Mouse (Mus musculus) hindbrain, embryonic 15.5 days (tissue): ENCODE measurements around the gene Sco2. TPM values are rescaled to one million over a fixed set of nuclear protein-coding genes. Genes with fewer than 3 reads are reported as not detected.
A peak's percentile ranks its signal among the peaks of the same experiment; 100 is the strongest.

Source experiments
- ATAC-seq: fragments of 200-750 bp; cut with Nextera tagmentation; 2 replicates; pipeline ENCODE4 v1.8.0; 2017; ENCODE audit warnings: low read depth, moderate number of reproducible peaks, moderate TSS enrichment; ENCODE audit not compliant: low FRiP score
- H3K27ac ChIP-seq: fragments of 300-500 bp; sonication (generic); replicated peaks from 2 replicates; pipeline ENCODE4 v1.5.1; 2015; ENCODE audit warnings: mild to moderate bottlenecking, inconsistent platforms
- H3K27me3 ChIP-seq: fragments of 300-500 bp; sonication (generic); 2 replicates; pipeline ENCODE4 v1.6.1; 2015; ENCODE audit warnings: control low read depth, inconsistent platforms
- H3K36me3 ChIP-seq: fragments of 300-500 bp; sonication (generic); 2 replicates; pipeline ENCODE4 v1.6.1; 2015; ENCODE audit warnings: control low read depth, inconsistent platforms
- H3K4me1 ChIP-seq: fragments of 300-500 bp; sonication (generic); replicated peaks from 2 replicates; pipeline ENCODE4 v1.6.1; 2015; ENCODE audit warnings: control low read depth, inconsistent platforms
- H3K4me2 ChIP-seq: fragments of 300-500 bp; sonication (generic); 2 replicates; pipeline ENCODE4 v1.6.1; 2015; ENCODE audit warnings: moderate library complexity, mild to moderate bottlenecking, inconsistent platforms
- H3K4me3 ChIP-seq: fragments of 300-500 bp; sonication (generic); 2 replicates; pipeline ENCODE4 v1.5.1; 2015; ENCODE audit warnings: mild to moderate bottlenecking, inconsistent platforms
- H3K9ac ChIP-seq: fragments of 300-500 bp; sonication (generic); 2 replicates; pipeline ENCODE4 v1.6.1; 2015; ENCODE audit warnings: inconsistent platforms
- H3K9me3 ChIP-seq: fragments of 300-500 bp; sonication (generic); 2 replicates; pipeline ENCODE4 v1.6.1; 2016; ENCODE audit warnings: control low read depth, inconsistent platforms
- WGBS: fragments of 180-500 bp; shearing (Covaris S2); methylation state at CpG from one replicate; pipeline ENCODE4 v1.1.7; 2015; 5-methylcytosine and 5-hydroxymethylcytosine counted together
- polyA plus RNA-seq: library from polyadenylated mRNA; unstranded; fragments of >200 nt; fragmentation: Nextera tagmentation; extraction: Ambion mirVana; gene quantifications from 2 replicates; pipeline ENCODE4 v1.2.1, GENCODE M21; 2015

The Sco2 gene
- polyA plus RNA-seq, 1 experiment from 2014 or later = 17.8 TPM

DNA sequence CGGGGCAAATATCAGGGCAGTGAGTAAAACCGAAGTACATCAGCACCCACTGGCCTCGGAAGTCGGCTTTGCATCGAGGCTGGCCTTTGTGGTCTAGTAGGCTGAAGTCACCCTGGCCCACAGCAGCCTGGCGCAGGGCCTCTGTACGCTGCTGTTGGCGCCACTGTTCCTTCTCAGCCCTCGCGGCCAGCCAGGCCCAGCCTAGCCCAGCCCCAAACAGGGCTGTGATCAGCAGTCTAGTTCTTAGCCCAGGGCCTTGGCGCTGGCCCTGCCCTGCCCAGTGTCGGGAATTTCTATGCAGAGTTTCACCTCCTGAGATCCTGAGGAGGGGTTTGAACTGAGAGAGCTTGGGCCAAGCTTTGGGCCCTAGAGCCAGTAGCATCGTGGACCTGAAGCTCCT lies 1.6 kb downstream of the Sco2 start:
- no peak overlapping the region for H3K4me2 ChIP-seq
- WGBS = 90% methylated on average over 13 of the region's 13 CpGs
- peaks cover 52% of the 10 kb centered on the region for H3K36me3 ChIP-seq

DNA sequence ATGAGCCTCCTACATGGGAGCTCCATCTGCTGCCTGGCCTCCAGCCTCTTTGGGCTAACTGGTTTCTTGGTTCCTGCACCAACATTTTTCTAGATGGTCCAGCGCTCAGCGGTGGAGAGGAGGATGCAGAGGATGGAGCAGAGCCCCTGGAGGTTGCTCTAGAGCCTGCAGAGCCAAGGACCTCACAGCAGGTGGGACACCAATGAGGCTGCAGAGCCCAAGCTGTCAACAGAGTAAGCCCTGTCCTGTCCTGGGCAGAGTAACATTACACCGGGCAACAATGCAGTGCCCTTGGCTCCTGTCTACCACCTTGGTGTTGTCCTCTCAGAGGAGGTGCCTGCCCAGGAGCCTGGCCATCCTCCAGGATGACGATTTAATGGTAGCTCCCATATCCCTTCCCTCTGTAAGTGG lies 8.5 kb downstream of the Sco2 start:
- WGBS = 94% methylated on average over 4 of the region's 4 CpGs

More for the DNA sequence above, 1.6 kb downstream of the Sco2 start:
- Histone ChIP-seq H3K9me3 (no peaks in the 10 kb centered on the region), H3K9ac (no peak overlapping the region), H3K4me3 (no peak overlapping the region), H3K27ac (no peak overlapping the region), H3K4me1 (peaks cover 19% of the 10 kb centered on the region), H3K27me3 (peaks cover 13% of the 10 kb centered on the region)
- no peak for ATAC-seq

DNA sequence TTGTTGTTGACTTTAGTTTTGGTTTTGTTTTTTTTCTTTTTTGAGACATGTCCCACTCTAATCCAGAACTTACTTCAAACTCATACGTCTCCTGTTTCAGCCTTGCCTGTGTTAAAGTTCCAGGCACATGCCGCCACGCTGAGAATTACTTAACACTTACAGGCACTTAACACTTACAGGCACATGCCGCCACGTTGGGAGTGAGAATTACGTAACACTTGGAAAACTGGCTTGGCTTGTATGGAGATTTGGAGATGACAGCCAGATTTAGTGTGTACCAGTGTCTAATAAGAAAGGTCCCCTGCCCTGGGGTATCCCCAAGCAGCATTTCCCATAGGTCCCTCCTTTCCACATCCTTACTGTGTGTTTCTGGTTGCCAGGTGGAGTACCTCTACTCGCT lies 10.6 kb downstream of the Sco2 start:
- Histone ChIP-seq H3K27me3 (no peaks in the 10 kb centered on the region), H3K9ac (no peak overlapping the region), H3K4me2 (no peak overlapping the region), H3K27ac (no peak overlapping the region), H3K36me3 (peaks cover 71% of the 10 kb centered on the region), H3K9me3 (no peaks in the 10 kb centered on the region), H3K4me1 (peaks cover 4% of the 10 kb centered on the region), H3K4me3 (no peak overlapping the region)
- no peak for ATAC-seq
- 96% methylated on average over 7 of the region's 7 CpGs for WGBS

More for the DNA sequence above, 8.5 kb downstream of the Sco2 start:
- Histone ChIP-seq H3K4me2 (no peak overlapping the region), H3K27ac (no peak overlapping the region), H3K9ac (no peak overlapping the region), H3K27me3 (no peaks in the 10 kb centered on the region), H3K9me3 (no peaks in the 10 kb centered on the region), H3K4me1 (no peaks in the 10 kb centered on the region), H3K36me3 (peaks cover 92% of the 10 kb centered on the region), H3K4me3 (no peak overlapping the region)
- ATAC-seq = no peak

DNA sequence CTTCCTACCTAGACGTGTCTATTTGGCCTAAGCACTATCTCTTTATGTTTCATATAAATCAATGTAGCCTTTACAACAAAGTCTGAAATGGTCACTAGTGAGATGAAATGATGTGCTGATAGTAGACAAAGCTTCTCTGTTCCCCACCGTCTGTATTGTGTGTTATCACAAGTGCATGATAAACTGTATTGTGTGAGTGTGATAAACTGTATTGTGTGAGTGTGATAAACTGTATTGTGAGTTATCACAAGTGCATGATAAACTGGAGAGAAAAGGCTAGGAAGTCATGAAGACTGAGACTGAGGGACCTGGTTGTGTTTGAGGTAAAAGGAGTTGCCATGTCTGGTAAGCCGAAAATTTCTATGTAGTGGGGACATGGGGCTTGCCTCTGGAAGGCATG lies 14.9 kb downstream of the Sco2 start:
- Histone ChIP-seq H3K36me3 (peaks cover 28% of the 10 kb centered on the region), H3K9me3 (no peaks in the 10 kb centered on the region), H3K4me1 (peaks cover 34% of the 10 kb centered on the region), H3K27me3 (no peaks in the 10 kb centered on the region), H3K27ac (no peak overlapping the region), H3K4me3 (no peak overlapping the region), H3K4me2 (no peak overlapping the region), H3K9ac (no peak overlapping the region)
- no peak for ATAC-seq
- WGBS = 87% methylated on average over 3 of the region's 3 CpGs

DNA sequence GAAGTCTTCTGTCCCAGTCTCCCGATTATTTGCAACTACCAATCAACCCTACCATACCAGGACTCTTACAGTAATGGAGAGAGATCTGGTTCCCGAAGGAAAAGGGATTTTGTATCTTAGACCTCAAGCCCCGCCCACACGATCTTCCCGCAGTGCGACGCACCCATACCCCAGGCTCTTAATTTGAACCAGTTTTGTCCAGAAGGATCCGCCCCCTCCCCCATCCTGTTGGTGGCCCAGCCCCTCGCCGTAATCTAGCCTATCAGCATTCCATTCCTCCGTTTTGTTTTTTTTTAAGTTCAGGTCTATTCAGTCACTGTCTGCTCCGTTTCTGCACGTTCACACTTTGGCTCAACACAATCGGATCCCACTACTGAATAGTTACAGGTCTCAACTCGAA lies 17.3 kb downstream of the Sco2 start:
- WGBS = 0% methylated on average over 15 of the region's 15 CpGs

DNA sequence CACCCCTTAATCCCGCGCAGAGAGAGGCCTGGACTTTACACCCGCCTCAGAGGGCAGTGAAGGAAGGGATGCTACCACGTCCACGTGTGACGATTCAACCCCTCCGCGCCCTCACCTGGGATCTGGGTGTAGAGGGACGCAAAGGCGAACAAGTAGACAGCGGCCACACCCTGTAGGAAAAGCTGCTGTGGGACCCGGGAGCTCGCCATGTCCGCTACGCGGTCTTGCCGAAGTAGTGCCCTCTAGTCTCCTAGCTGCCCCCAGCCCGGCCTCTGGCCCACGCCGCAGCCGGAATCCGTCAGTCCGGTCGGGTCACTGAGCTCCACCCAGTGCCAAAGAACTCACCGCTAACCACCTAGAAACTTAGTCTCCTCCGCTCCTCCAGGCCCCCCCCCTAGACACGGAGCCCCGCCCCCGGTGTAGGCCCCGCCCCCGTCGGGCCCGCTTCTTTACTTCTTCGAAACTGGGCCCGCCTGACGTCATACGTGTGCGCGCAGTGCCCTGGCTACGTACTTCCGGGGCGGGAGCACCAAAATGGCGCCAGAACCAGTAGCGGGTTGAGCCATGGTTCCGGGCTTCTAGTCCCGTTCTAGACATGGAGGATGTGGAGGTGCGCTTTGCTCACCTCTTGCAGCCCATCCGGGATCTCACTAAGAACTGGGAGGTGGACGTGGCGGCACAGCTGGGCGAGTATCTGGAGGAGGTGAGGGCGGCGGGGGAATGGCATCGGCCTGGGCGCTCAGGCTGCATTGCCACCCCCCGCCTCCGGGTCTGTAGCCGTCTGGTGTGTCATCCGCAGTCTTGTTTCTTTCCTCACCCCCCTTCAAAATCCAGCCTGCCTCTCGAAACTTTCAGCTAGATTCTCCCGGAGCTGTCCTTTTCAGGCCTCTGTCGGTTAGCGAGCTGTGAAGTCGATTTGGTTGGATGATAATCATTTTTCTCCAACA lies 18.1 kb downstream of the Sco2 start, which contains the start of the genes Lmf2 and Ncaph2:
Gene Lmf2, minus strand, starts transcription at position 419 of the 947 bp plus-strand sequence.
Gene Ncaph2, plus strand, starts transcription at position 479 of the 947 bp plus-strand sequence.
- no peaks in the 10 kb centered on the region for H3K27me3 ChIP-seq
- H3K36me3 ChIP-seq = peaks cover 26% of the 10 kb centered on the region
- under 1% methylated on average over 64 of the region's 64 CpGs for WGBS
- H3K9ac ChIP-seq = peak within 1 kb of the TSS; percentile 76
- peak within 1 kb of the TSS; percentile 91 for H3K4me2 ChIP-seq
- H3K9me3 ChIP-seq = no peaks in the 10 kb centered on the region
- ATAC-seq = peak; percentile 94
- H3K27ac ChIP-seq = peak within 1 kb of the TSS; percentile 82
- peak within 1 kb of the TSS; percentile 72 for H3K4me3 ChIP-seq
- peaks cover 34% of the 10 kb centered on the region for H3K4me1 ChIP-seq

More for the DNA sequence above, 17.3 kb downstream of the Sco2 start:
- Histone ChIP-seq H3K36me3 (peaks cover 26% of the 10 kb centered on the region), H3K4me1 (peaks cover 34% of the 10 kb centered on the region), H3K9ac (peak overlapping the region; percentile 76), H3K9me3 (no peaks in the 10 kb centered on the region), H3K27ac (peak overlapping the region; percentile 82), H3K4me2 (peak overlapping the region; percentile 91), H3K4me3 (peak overlapping the region; percentile 72), H3K27me3 (no peaks in the 10 kb centered on the region)
- ATAC-seq = peak; percentile 41; the same call in 1 of the 2 replicates

DNA sequence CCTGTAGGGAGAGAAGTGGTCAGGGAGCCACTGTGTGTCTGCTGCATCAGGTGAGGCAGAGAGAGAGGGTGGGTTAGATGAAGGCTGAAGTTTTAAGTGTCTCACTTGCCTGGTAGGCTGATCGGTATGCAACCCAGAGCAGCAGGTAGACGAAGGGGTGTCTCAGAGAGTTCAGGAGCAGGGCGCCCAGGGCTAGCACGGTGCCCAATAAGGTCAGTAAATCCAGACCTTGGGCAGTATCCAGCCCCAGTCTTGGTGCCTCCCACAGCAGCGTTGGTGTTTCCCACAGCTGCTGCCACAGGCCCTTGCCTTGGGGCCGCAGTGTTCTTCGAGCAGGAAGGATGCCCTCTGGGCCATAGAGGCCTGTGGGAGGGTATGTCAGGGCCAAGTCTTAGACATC lies 19.2 kb downstream of the Sco2 start:
- no peaks in the 10 kb centered on the region for H3K9me3 ChIP-seq
- peak overlapping the region; percentile 91 for H3K4me2 ChIP-seq
- H3K4me1 ChIP-seq = peaks cover 34% of the 10 kb centered on the region
- WGBS = 78% methylated on average over 7 of the region's 7 CpGs
- no peak overlapping the region for H3K27ac ChIP-seq
- ATAC-seq = no peak
- H3K4me3 ChIP-seq = peak overlapping the region; percentile 72
- H3K9ac ChIP-seq = peak overlapping the region; percentile 76
- H3K27me3 ChIP-seq = no peaks in the 10 kb centered on the region
- peaks cover 24% of the 10 kb centered on the region for H3K36me3 ChIP-seq

DNA sequence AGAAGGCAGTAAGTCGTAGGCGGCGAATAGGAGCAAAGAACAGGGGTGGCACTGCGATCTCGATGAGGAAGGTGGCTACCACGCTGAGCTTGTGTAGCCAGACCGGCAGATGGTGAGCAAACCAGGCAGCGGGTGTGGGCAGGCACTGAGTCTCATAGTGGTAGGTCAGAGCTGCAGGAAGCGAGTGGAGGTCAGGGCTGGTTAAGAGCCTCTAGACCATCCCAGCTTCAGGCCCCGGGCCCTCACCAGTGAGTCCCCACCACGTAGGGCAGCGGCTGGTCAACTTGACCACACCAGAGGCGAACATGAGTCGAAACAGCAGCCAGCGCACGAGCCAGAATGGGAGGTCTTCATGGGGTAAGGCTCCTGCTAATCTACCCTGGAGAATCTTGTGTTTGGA lies 19.8 kb downstream of the Sco2 start:
- no peak for ATAC-seq
- no peak overlapping the region for H3K9ac ChIP-seq
- H3K4me2 ChIP-seq = peak overlapping the region; percentile 91; the same call in 1 of the 2 replicates
- H3K36me3 ChIP-seq = peaks cover 24% of the 10 kb centered on the region
- H3K27me3 ChIP-seq = no peaks in the 10 kb centered on the region
- no peak overlapping the region for H3K27ac ChIP-seq
- no peak overlapping the region for H3K4me3 ChIP-seq
- H3K9me3 ChIP-seq = no peaks in the 10 kb centered on the region
- 96% methylated on average over 16 of the region's 16 CpGs for WGBS
- H3K4me1 ChIP-seq = peaks cover 34% of the 10 kb centered on the region

DNA sequence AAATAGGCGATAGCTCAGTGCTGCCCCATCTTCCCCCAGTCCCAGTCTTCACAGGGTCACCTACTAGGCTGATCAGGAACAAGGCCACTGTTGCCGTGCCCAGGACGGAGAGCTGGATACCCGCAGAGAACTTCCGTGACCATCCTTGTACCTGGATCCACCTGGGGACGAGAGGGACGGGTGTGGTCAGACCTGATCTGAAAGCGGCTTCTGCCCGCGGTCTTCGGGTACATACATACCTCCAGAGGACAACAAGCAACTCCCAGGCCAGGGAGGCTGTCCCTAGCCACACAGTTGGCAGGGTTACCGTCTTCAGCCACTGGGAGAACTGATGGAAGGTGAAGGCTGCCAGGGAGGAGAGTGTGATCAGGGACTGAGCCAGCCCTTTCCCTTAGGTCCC lies 20.9 kb downstream of the Sco2 start:
- no peak overlapping the region for H3K9ac ChIP-seq
- WGBS = 95% methylated on average over 12 of the region's 12 CpGs
- no peak overlapping the region for H3K4me2 ChIP-seq
- peaks cover 29% of the 10 kb centered on the region for H3K4me1 ChIP-seq
- H3K36me3 ChIP-seq = peaks cover 24% of the 10 kb centered on the region
- no peak overlapping the region for H3K27ac ChIP-seq
- no peak overlapping the region for H3K4me3 ChIP-seq
- H3K27me3 ChIP-seq = no peaks in the 10 kb centered on the region
- H3K9me3 ChIP-seq = no peaks in the 10 kb centered on the region
- no peak for ATAC-seq

DNA sequence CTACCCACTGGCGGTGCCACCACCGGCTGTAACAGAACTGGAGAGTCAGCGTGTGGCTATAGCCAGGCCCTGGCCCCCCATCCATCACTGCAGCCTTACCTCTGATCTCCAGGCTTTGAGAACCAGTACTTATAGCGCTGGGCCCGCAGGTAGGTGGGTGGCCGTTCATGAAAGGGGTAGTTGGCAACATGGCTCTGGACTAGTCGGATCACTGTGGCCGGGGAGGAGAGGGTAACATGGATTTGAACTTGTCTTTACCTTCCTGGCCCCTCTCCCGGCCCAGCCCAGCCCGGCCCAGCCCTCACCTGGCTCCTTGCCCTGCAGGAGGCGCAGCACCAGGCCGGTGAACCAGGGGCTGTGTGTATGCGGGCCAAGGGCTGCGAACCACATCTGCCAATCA lies 21.6 kb downstream of the Sco2 start:
- no peak for ATAC-seq
- WGBS = 95% methylated on average over 14 of the region's 14 CpGs
- no peak overlapping the region for H3K27ac ChIP-seq
- H3K36me3 ChIP-seq = peaks cover 24% of the 10 kb centered on the region
- H3K27me3 ChIP-seq = no peaks in the 10 kb centered on the region
- peaks cover 22% of the 10 kb centered on the region for H3K4me1 ChIP-seq
- H3K9me3 ChIP-seq = no peaks in the 10 kb centered on the region
- H3K4me2 ChIP-seq = no peak overlapping the region
- no peak overlapping the region for H3K4me3 ChIP-seq
- H3K9ac ChIP-seq = no peak overlapping the region

DNA sequence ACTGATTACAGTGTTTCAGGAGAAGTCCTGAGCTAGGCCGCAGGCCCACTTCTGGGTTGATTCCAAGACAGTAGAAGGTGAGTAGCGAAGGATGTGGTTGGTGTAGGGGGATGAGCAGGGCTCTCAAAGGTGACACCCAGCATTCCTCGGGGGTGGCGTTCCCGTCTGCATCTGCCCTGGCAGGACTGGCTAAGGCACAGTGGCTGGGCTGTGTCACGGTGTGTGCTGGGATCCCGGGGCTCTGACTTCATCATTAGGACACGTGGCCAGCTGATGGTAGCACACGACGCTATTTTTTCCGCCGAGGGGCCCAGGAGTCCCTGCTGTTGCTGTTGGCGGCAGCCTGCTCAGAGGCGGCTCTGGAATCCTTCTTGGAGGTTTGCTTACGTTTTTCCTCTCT lies 22.3 kb downstream of the Sco2 start:
- 93% methylated on average over 15 of the region's 15 CpGs for WGBS
- Histone ChIP-seq H3K9ac (no peak overlapping the region), H3K4me2 (no peak overlapping the region), H3K36me3 (peaks cover 24% of the 10 kb centered on the region), H3K4me3 (no peak overlapping the region), H3K27me3 (no peaks in the 10 kb centered on the region), H3K4me1 (peaks cover 14% of the 10 kb centered on the region), H3K9me3 (no peaks in the 10 kb centered on the region), H3K27ac (no peak overlapping the region)
- no peak for ATAC-seq

DNA sequence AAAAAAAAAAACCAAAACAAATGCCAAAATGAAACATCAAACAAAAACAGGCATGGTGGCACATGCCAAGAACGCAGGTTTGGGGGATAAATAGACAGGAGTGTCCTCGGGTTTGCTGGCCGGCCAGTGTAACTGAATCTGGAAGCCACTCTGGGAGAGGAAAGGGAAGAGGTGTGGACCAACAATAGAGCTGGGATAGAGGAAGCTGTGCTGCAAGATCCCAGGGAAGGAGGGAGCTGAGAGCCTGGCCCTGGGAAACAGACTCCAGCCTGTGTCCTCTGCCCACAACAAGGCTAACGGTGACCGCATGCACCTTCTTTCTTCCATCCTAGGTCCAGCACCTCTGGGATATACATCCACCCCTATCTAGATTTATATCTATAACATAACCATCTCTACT lies 23.2 kb downstream of the Sco2 start:
- no peak overlapping the region for H3K4me3 ChIP-seq
- 89% methylated on average over 5 of the region's 5 CpGs for WGBS
- H3K27ac ChIP-seq = no peak overlapping the region
- peaks cover 13% of the 10 kb centered on the region for H3K4me1 ChIP-seq
- H3K27me3 ChIP-seq = no peaks in the 10 kb centered on the region
- no peak overlapping the region for H3K4me2 ChIP-seq
- H3K9me3 ChIP-seq = no peaks in the 10 kb centered on the region
- H3K36me3 ChIP-seq = peaks cover 24% of the 10 kb centered on the region
- H3K9ac ChIP-seq = no peak overlapping the region
- no peak for ATAC-seq
